Comparison of ENCODE assay signal across 11 mouse cellular contexts in genomic region chr19:6933102-6933435, GRCm38 (mm10). TPM values are rescaled to one million over a fixed set of nuclear protein-coding genes. Genes with fewer than 3 reads are reported as not detected.
DNase-seq lines count a peak whose midpoint lies in the region; ATAC-seq and TF ChIP-seq lines count a peak whose summit lies in the region.
"Had no signal": no experiment of that assay in that cellular context is flagged by ENCODE, and none has a peak within 500 bp of the region (broad histone marks: within the 10 kb centered on the region; RNA-seq: fewer than 3 reads in every experiment).

No protein-coding gene starts in this region.

- no peak for TF ChIP-seq CTCF in cortical plate, adult 2 months (IDR thresholded peaks at IDR 0.05; ENCODE audit: extremely low read depth, insufficient read depth, low read length)

- H3K9me3 ChIP-seq in hindbrain, embryonic 10.5 days, result no peaks in the 10 kb centered on the region
- no peaks in the 10 kb centered on the region for H3K9me3 ChIP-seq in hindbrain, embryonic 11.5 days (ENCODE audit: control insufficient read depth, low read length)
- no peaks in the 10 kb centered on the region for H3K9me3 ChIP-seq in forebrain, embryonic 13.5 days (replicated peaks)
- H3K9me3 ChIP-seq in limb, embryonic 13.5 days, result no peaks in the 10 kb centered on the region

- DNase-seq in hindbrain, embryonic 10.5 days (ENCODE audit: low spot score), result no peak
- DNase-seq in hindbrain, embryonic 11.5 days (ENCODE audit: low spot score), result no peak
- DNase-seq in right cerebral cortex, postnatal 14 days, result no peak
- no peak for DNase-seq in layer of hippocampus, adult 8-10 months (ENCODE audit: low spot score in 2 of 2)
- DNase-seq: lung, postnatal 14 days had no signal

- no peak overlapping the region for H3K9ac ChIP-seq in hindbrain, embryonic 11.5 days (ENCODE audit: low read depth, low read length)
- H3K9ac ChIP-seq in forebrain, embryonic 13.5 days, result peak overlapping the region; percentile 61; the same call in 1 of the 2 replicates
- H3K9ac ChIP-seq in limb, embryonic 13.5 days, result no peak overlapping the region

- H3K4me1 ChIP-seq in hindbrain, embryonic 10.5 days (replicated peaks), result peaks cover 24% of the 10 kb centered on the region
- H3K4me1 ChIP-seq in hindbrain, embryonic 11.5 days (replicated peaks; ENCODE audit: control insufficient read depth, insufficient read depth, low read length), result peaks cover 5% of the 10 kb centered on the region; the same call in 1 of the 2 replicates
- no peaks in the 10 kb centered on the region for H3K4me1 ChIP-seq in cortical plate, adult 2 months (ENCODE audit: control insufficient read depth, insufficient read depth, low read length)
- peaks cover 17% of the 10 kb centered on the region for H3K4me1 ChIP-seq in forebrain, embryonic 13.5 days
- H3K4me1 ChIP-seq in limb, embryonic 13.5 days, result peaks cover 11% of the 10 kb centered on the region

- TF ChIP-seq POLR2A in cortical plate, adult 2 months (IDR thresholded peaks at IDR 0.05; ENCODE audit: extremely low read depth, insufficient read depth, low read length), result no peak

- peaks cover 91% of the 10 kb centered on the region for H3K27me3 ChIP-seq in hindbrain, embryonic 10.5 days (ENCODE audit: insufficient read depth, poor library complexity, severe bottlenecking)
- peaks cover 68% of the 10 kb centered on the region for H3K27me3 ChIP-seq in hindbrain, embryonic 11.5 days (ENCODE audit: control insufficient read depth, insufficient read depth, low read length)
- H3K27me3 ChIP-seq in forebrain, embryonic 13.5 days, result peaks cover 83% of the 10 kb centered on the region
- peaks cover 90% of the 10 kb centered on the region for H3K27me3 ChIP-seq in limb, embryonic 13.5 days

- peak overlapping the region; percentile 45; the same call in 1 of the 2 replicates for H3K4me3 ChIP-seq in hindbrain, embryonic 10.5 days
- H3K4me3 ChIP-seq in hindbrain, embryonic 11.5 days (ENCODE audit: low read depth, low read length), result no peak overlapping the region
- H3K4me3 ChIP-seq in cortical plate, adult 2 months (ENCODE audit: insufficient read depth, low read length), result peak overlapping the region; percentile 38
- no peak overlapping the region; the same call in 1 of the 2 replicates for H3K4me3 ChIP-seq in forebrain, embryonic 13.5 days
- peak overlapping the region; percentile 44; the same call in 1 of the 2 replicates for H3K4me3 ChIP-seq in limb, embryonic 13.5 days

- H3K27ac ChIP-seq in hindbrain, embryonic 10.5 days, result no peak overlapping the region
- no peak overlapping the region for H3K27ac ChIP-seq in hindbrain, embryonic 11.5 days (ENCODE audit: low read depth, low read length)
- peak overlapping the region; percentile 36 for H3K27ac ChIP-seq in cortical plate, adult 2 months (ENCODE audit: insufficient read depth, low read length)
- H3K27ac ChIP-seq in forebrain, embryonic 13.5 days, result no peak overlapping the region
- H3K27ac ChIP-seq in limb, embryonic 13.5 days, result no peak overlapping the region

- no peak overlapping the region for H3K4me2 ChIP-seq in hindbrain, embryonic 11.5 days (replicated peaks; ENCODE audit: low read depth, low read length)
- peak overlapping the region; percentile 64 for H3K4me2 ChIP-seq in forebrain, embryonic 13.5 days
- H3K4me2 ChIP-seq in limb, embryonic 13.5 days (replicated peaks), result peak overlapping the region; percentile 73

- ATAC-seq in hindbrain, embryonic 11.5 days (ENCODE audit: low FRiP score), result no peak
- no peak for ATAC-seq in forebrain, embryonic 13.5 days
- ATAC-seq in limb, embryonic 13.5 days (ENCODE audit: low FRiP score, low read depth), result no peak
- no peak for ATAC-seq in megakaryocyte-erythroid progenitor cell, adult 5-6 weeks (replicated peaks; ENCODE audit: low FRiP score, low TSS enrichment, poor library complexity, severe bottlenecking)

- no peaks in the 10 kb centered on the region for H3K36me3 ChIP-seq in hindbrain, embryonic 10.5 days
- H3K36me3 ChIP-seq in hindbrain, embryonic 11.5 days (ENCODE audit: control insufficient read depth, insufficient read depth, low read length), result no peaks in the 10 kb centered on the region
- H3K36me3 ChIP-seq in forebrain, embryonic 13.5 days (ENCODE audit: poor library complexity, severe bottlenecking), result no peaks in the 10 kb centered on the region
- no peaks in the 10 kb centered on the region for H3K36me3 ChIP-seq in limb, embryonic 13.5 days

- 20% methylated on average over 4 of the region's 4 CpGs for WGBS in hindbrain, embryonic 10.5 days
- 20% methylated on average over 4 of the region's 4 CpGs for WGBS in hindbrain, embryonic 11.5 days
- 18% methylated on average over 4 of the region's 4 CpGs for WGBS in forebrain, embryonic 13.5 days
- 14% methylated on average over 4 of the region's 4 CpGs for WGBS in limb, embryonic 13.5 days

RNA-seq across cellular contexts. Expression of gene Kcnk4, which starts 1.2 kb away (rescaled TPM):
- polyA plus RNA-seq in hindbrain, embryonic 10.5 days (2016; fragmentation: Nextera tagmentation; extraction: Ambion mirVana), result not detected in 2 replicates
- 0.18 and 0.49 TPM in 2 replicates for polyA plus RNA-seq in hindbrain, embryonic 11.5 days (2014; fragmentation: Nextera tagmentation; extraction: Ambion mirVana)
- polyA plus RNA-seq in cortical plate, adult 2 months (2012; rRNA removed), result 57.1 and 59.0 TPM in 2 replicates
- 0.25 TPM in 1 of 2 replicates, not detected in the other for polyA plus RNA-seq in forebrain, embryonic 13.5 days (2015; fragmentation: Nextera tagmentation; extraction: Ambion mirVana)
- polyA plus RNA-seq in limb, embryonic 13.5 days (2015; fragmentation: Nextera tagmentation; extraction: Ambion mirVana), result 0.49 and 0.85 TPM in 2 replicates
- not detected in 2 replicates for total RNA-seq in megakaryocyte-erythroid progenitor cell, adult 5-6 weeks (2014; fragmentation: Nextera tagmentation)
- total RNA-seq in megakaryocyte-erythroid progenitor cell, adult 5-6 weeks (2017), result not detected in 2 replicates
- total RNA-seq in layer of hippocampus, adult 8-10 months (2022), result 10 to 100 TPM; 13.4 to 23.1 (median 15.8) TPM
- total RNA-seq: G1E had no signal

RNA-seq across cellular contexts. Expression of gene Catsperz, which starts 7.9 kb away (rescaled TPM):
- 0.46 TPM in 1 of 2 replicates, not detected in the other for polyA plus RNA-seq in hindbrain, embryonic 10.5 days (2016; fragmentation: Nextera tagmentation; extraction: Ambion mirVana)
- polyA plus RNA-seq in hindbrain, embryonic 11.5 days (2014; fragmentation: Nextera tagmentation; extraction: Ambion mirVana), result 0.54 TPM in 1 of 2 replicates, not detected in the other
- polyA plus RNA-seq in cortical plate, adult 2 months (2012; rRNA removed), result 31.9 and 33.9 TPM in 2 replicates
- 0.74 TPM in 1 of 2 replicates, not detected in the other for polyA plus RNA-seq in forebrain, embryonic 13.5 days (2015; fragmentation: Nextera tagmentation; extraction: Ambion mirVana)
- polyA plus RNA-seq in limb, embryonic 13.5 days (2015; fragmentation: Nextera tagmentation; extraction: Ambion mirVana), result 2.2 and 3.0 TPM in 2 replicates
- not detected in 2 replicates for total RNA-seq in megakaryocyte-erythroid progenitor cell, adult 5-6 weeks (2014; fragmentation: Nextera tagmentation)
- not detected in 2 replicates for total RNA-seq in megakaryocyte-erythroid progenitor cell, adult 5-6 weeks (2017)
- total RNA-seq in layer of hippocampus, adult 8-10 months (2022), result 10 to 100 TPM; 10.4 to 11.4 (median 11.0) TPM
- total RNA-seq: adrenal gland, postnatal 14 days had no signal
- polyA plus RNA-seq: G1E had no signal

RNA-seq across cellular contexts. Expression of gene Bad, which starts 8.6 kb away (rescaled TPM):
- 63.1 and 75.5 TPM in 2 replicates for polyA plus RNA-seq in hindbrain, embryonic 10.5 days (2016; fragmentation: Nextera tagmentation; extraction: Ambion mirVana)
- polyA plus RNA-seq in hindbrain, embryonic 11.5 days (2014; fragmentation: Nextera tagmentation; extraction: Ambion mirVana), result 61.7 and 63.9 TPM in 2 replicates
- 60.4 and 66.3 TPM in 2 replicates for polyA plus RNA-seq in cortical plate, adult 2 months (2012; rRNA removed)
- 72.4 and 79.3 TPM in 2 replicates for polyA plus RNA-seq in forebrain, embryonic 13.5 days (2015; fragmentation: Nextera tagmentation; extraction: Ambion mirVana)
- polyA plus RNA-seq in limb, embryonic 13.5 days (2015; fragmentation: Nextera tagmentation; extraction: Ambion mirVana), result 73.4 and 87.0 TPM in 2 replicates
- 17.5 and 20.6 TPM in 2 replicates for total RNA-seq in megakaryocyte-erythroid progenitor cell, adult 5-6 weeks (2014; fragmentation: Nextera tagmentation)
- total RNA-seq in megakaryocyte-erythroid progenitor cell, adult 5-6 weeks (2017), result 29.0 and 39.2 TPM in 2 replicates
- total RNA-seq in layer of hippocampus, adult 8-10 months (2022), result 10 to 100 TPM; 32.5 to 39.8 (median 37.3) TPM

RNA-seq across cellular contexts. Expression of gene Gpr137, which starts 9.2 kb away (rescaled TPM):
- 31.2 and 40.9 TPM in 2 replicates for polyA plus RNA-seq in hindbrain, embryonic 10.5 days (2016; fragmentation: Nextera tagmentation; extraction: Ambion mirVana)
- polyA plus RNA-seq in hindbrain, embryonic 11.5 days (2014; fragmentation: Nextera tagmentation; extraction: Ambion mirVana), result 27.9 and 34.0 TPM in 2 replicates
- polyA plus RNA-seq in cortical plate, adult 2 months (2012; rRNA removed), result 117 and 121 TPM in 2 replicates
- 32.4 and 32.8 TPM in 2 replicates for polyA plus RNA-seq in forebrain, embryonic 13.5 days (2015; fragmentation: Nextera tagmentation; extraction: Ambion mirVana)
- polyA plus RNA-seq in limb, embryonic 13.5 days (2015; fragmentation: Nextera tagmentation; extraction: Ambion mirVana), result 28.6 and 33.0 TPM in 2 replicates
- total RNA-seq in megakaryocyte-erythroid progenitor cell, adult 5-6 weeks (2014; fragmentation: Nextera tagmentation), result 8.0 and 16.1 TPM in 2 replicates
- total RNA-seq in megakaryocyte-erythroid progenitor cell, adult 5-6 weeks (2017), result 7.0 and 15.7 TPM in 2 replicates
- 100 to 1,000 TPM in 3 of 4 experiments, 10 to 100 TPM in 1; 92.5 to 107 (median 104) TPM for total RNA-seq in layer of hippocampus, adult 8-10 months (2022)

RNA-seq across cellular contexts. Expression of gene Esrra, which starts 11.5 kb away (rescaled TPM):
- 8.4 and 12.0 TPM in 2 replicates for polyA plus RNA-seq in hindbrain, embryonic 10.5 days (2016; fragmentation: Nextera tagmentation; extraction: Ambion mirVana)
- polyA plus RNA-seq in hindbrain, embryonic 11.5 days (2014; fragmentation: Nextera tagmentation; extraction: Ambion mirVana), result 4.1 and 5.0 TPM in 2 replicates
- polyA plus RNA-seq in cortical plate, adult 2 months (2012; rRNA removed), result 59.2 and 62.9 TPM in 2 replicates
- 15.3 and 15.7 TPM in 2 replicates for polyA plus RNA-seq in forebrain, embryonic 13.5 days (2015; fragmentation: Nextera tagmentation; extraction: Ambion mirVana)
- polyA plus RNA-seq in limb, embryonic 13.5 days (2015; fragmentation: Nextera tagmentation; extraction: Ambion mirVana), result 8.3 and 8.5 TPM in 2 replicates
- total RNA-seq in megakaryocyte-erythroid progenitor cell, adult 5-6 weeks (2014; fragmentation: Nextera tagmentation), result 14.1 and 18.9 TPM in 2 replicates
- total RNA-seq in megakaryocyte-erythroid progenitor cell, adult 5-6 weeks (2017), result 10.8 and 18.4 TPM in 2 replicates
- 10 to 100 TPM; 54.2 to 76.0 (median 64.8) TPM for total RNA-seq in layer of hippocampus, adult 8-10 months (2022)

Comparison
In these comparisons a context has a peak if more than half of its experiments do, and no peak if none do; other contexts are left out.
1. H3K4me3 ChIP-seq: peak in hindbrain, embryonic 10.5 days (single experiment), cortical plate, adult 2 months (single experiment) and limb, embryonic 13.5 days (single experiment); none in hindbrain, embryonic 11.5 days (single experiment) and forebrain, embryonic 13.5 days (single experiment).
2. RNA of gene Kcnk4, which starts 1.2 kb away (polyA plus RNA-seq): 57.1 to 59.0 TPM in cortical plate, adult 2 months; 0.49 to 0.85 TPM in limb, embryonic 13.5 days, 0.18 to 0.49 TPM in hindbrain, embryonic 11.5 days, not detected in hindbrain, embryonic 10.5 days and 0.25 TPM in forebrain, embryonic 13.5 days; every median in the first group is over 10 times any median in the second.